Mouse (Mus musculus) E14TG2a.4 (cell line): ENCODE results near the gene 1700006A11Rik.

ENCODE experiments used
- CTCF ChIP-seq: conservative IDR thresholded peaks from 2 replicates; pipeline ENCODE4 v1.5.1; 2014; ENCODE audit warnings: low read length
- NANOG ChIP-seq: IDR thresholded peaks from 2 replicates; pipeline ENCODE4 v1.6.1; 2014; ENCODE audit warnings: borderline replicate concordance, low read length, mixed read lengths

- TF ChIP-seq CTCF (no peak), NANOG (no peak)
Measured at GRCm38 (mm10) chr3:124372031-124372430, 53.8 kb downstream of the 1700006A11Rik start.
